Mouse (Mus musculus): ENCODE measurements around the gene Ano8. TPM values are rescaled to one million over a fixed set of nuclear protein-coding genes. Genes with fewer than 3 reads are reported as not detected.
A peak's percentile ranks its signal among the peaks of the same experiment; 100 is the strongest.
"Not testable (repeated sequence)": the region's sequence is repeated elsewhere in the genome, so short reads cannot be mapped to it uniquely, and the experiment has no call there.

Ano8 gene
- polyA plus RNA-seq, 1 experiment from 2014 or later: 1.1 TPM

GRCm38 (mm10) chr8:71526272-71526671, 40.5 kb upstream of the Ano8 start:
- Histone ChIP-seq H3K4me2 (replicated peaks; ENCODE audit: low read depth, low read length) (no peak overlapping the region), H3K9ac (replicated peaks; ENCODE audit: low read depth) (no peak overlapping the region), H3K4me1 (ENCODE audit: insufficient read depth, low read depth, low read length) (0 out of 2 replicates have a peak, but pooled peaks cover 6% of the 10 kb centered on the region), H3K36me3 (ENCODE audit: insufficient read depth, low read length) (no peaks in the 10 kb centered on the region), H3K27me3 (replicated peaks; ENCODE audit: insufficient read depth, low read length) (peaks cover 9% of the 10 kb centered on the region; the same call in 1 of the 2 replicates), H3K9me3 (ENCODE audit: low read length) (no peaks in the 10 kb centered on the region), H3K27ac (ENCODE audit: low read length) (no peak overlapping the region; the same call in 1 of the 2 replicates), H3K4me3 (ENCODE audit: low read depth, low read length) (no peak overlapping the region)
- ATAC-seq (no peak), DNase-seq (ENCODE audit: low spot score) (peak; percentile 25)
- no peak for TF ChIP-seq EP300 (IDR thresholded peaks at IDR 0.05)
- TF ChIP-seq CTCF (IDR thresholded peaks at IDR 0.05): no peak
- WGBS: 22% methylated on average over 6 of the region's 6 CpGs

GRCm38 (mm10) chr8:71525226-71526050, 39.7 kb upstream of the Ano8 start, which contains the start of gene Ccdc194:
Ccdc194 (minus strand) TSS chr8:71525711.
- Histone ChIP-seq H3K27me3 (replicated peaks; ENCODE audit: insufficient read depth, low read length) (peaks cover 9% of the 10 kb centered on the region; the same call in 1 of the 2 replicates), H3K4me2 (replicated peaks; ENCODE audit: low read depth, low read length) (no peak within 1 kb of the TSS), H3K9ac (replicated peaks; ENCODE audit: low read depth) (no peak within 1 kb of the TSS), H3K4me1 (ENCODE audit: insufficient read depth, low read depth, low read length) (0 out of 2 replicates have a peak, but pooled peaks cover 6% of the 10 kb centered on the region), H3K9me3 (ENCODE audit: low read length) (no peaks in the 10 kb centered on the region), H3K27ac (ENCODE audit: low read length) (peak within 1 kb of the TSS; percentile 59; the same call in 1 of the 2 replicates), H3K36me3 (ENCODE audit: insufficient read depth, low read length) (no peaks in the 10 kb centered on the region), H3K4me3 (ENCODE audit: low read depth, low read length) (no peak within 1 kb of the TSS)
- no peak for DNase-seq (ENCODE audit: low spot score)
- TF ChIP-seq EP300 (IDR thresholded peaks at IDR 0.05): no peak
- no peak for TF ChIP-seq CTCF (IDR thresholded peaks at IDR 0.05)
- ATAC-seq: no peak
- WGBS: 25% methylated on average over 46 of the region's 46 CpGs

GRCm38 (mm10) chr8:71521634-71522033, 35.9 kb upstream of the Ano8 start:
- Histone ChIP-seq H3K9me3 (ENCODE audit: low read length) (no peaks in the 10 kb centered on the region), H3K27ac (ENCODE audit: low read length) (no peak overlapping the region), H3K36me3 (ENCODE audit: insufficient read depth, low read length) (no peaks in the 10 kb centered on the region), H3K4me3 (ENCODE audit: low read depth, low read length) (no peak overlapping the region), H3K27me3 (replicated peaks; ENCODE audit: insufficient read depth, low read length) (peaks cover 9% of the 10 kb centered on the region; the same call in 1 of the 2 replicates), H3K9ac (replicated peaks; ENCODE audit: low read depth) (no peak overlapping the region), H3K4me2 (replicated peaks; ENCODE audit: low read depth, low read length) (no peak overlapping the region), H3K4me1 (ENCODE audit: insufficient read depth, low read depth, low read length) (0 out of 2 replicates have a peak, but pooled peaks cover 4% of the 10 kb centered on the region)
- TF ChIP-seq CTCF (IDR thresholded peaks at IDR 0.05): peak; percentile 100
- no peak for TF ChIP-seq EP300 (IDR thresholded peaks at IDR 0.05)
- peak; percentile 94 for ATAC-seq
- peak; percentile 97 for DNase-seq (ENCODE audit: low spot score)
- WGBS: 3% methylated on average over 17 of the region's 17 CpGs

- not testable (repeated sequence) for H3K4me2 ChIP-seq (replicated peaks; ENCODE audit: low read depth, low read length); H3K27ac ChIP-seq (ENCODE audit: low read length); H3K9me3 ChIP-seq (ENCODE audit: low read length); H3K9ac ChIP-seq (replicated peaks; ENCODE audit: low read depth); H3K36me3 ChIP-seq (ENCODE audit: insufficient read depth, low read length); H3K4me3 ChIP-seq (ENCODE audit: low read depth, low read length); H3K27me3 ChIP-seq (replicated peaks; ENCODE audit: insufficient read depth, low read length); H3K4me1 ChIP-seq (ENCODE audit: insufficient read depth, low read depth, low read length)
- peak; percentile 86 for DNase-seq (ENCODE audit: low spot score)
- peak; percentile 83 for TF ChIP-seq CTCF (IDR thresholded peaks at IDR 0.05)
- WGBS: 27% methylated on average over 9 of the region's 10 CpGs
- ATAC-seq: peak; percentile 40; the same call in 1 of the 2 replicates
Observed at GRCm38 (mm10) chr8:71519037-71519825, 33.5 kb upstream of the Ano8 start.

- H3K9ac ChIP-seq (replicated peaks; ENCODE audit: low read depth): no peak overlapping the region
- 11% methylated on average over 6 of the region's 6 CpGs for WGBS
- no peak overlapping the region for H3K4me3 ChIP-seq (ENCODE audit: low read depth, low read length)
- H3K4me2 ChIP-seq (replicated peaks; ENCODE audit: low read depth, low read length): no peak overlapping the region
- peak; percentile 64 for DNase-seq (ENCODE audit: low spot score)
- H3K36me3 ChIP-seq (ENCODE audit: insufficient read depth, low read length): no peaks in the 10 kb centered on the region
- H3K27me3 ChIP-seq (replicated peaks; ENCODE audit: insufficient read depth, low read length): no peaks in the 10 kb centered on the region
- no peaks in the 10 kb centered on the region for H3K4me1 ChIP-seq (ENCODE audit: insufficient read depth, low read depth, low read length)
- TF ChIP-seq CTCF (IDR thresholded peaks at IDR 0.05) (no peak), EP300 (IDR thresholded peaks at IDR 0.05) (peak; percentile 85)
- ATAC-seq: peak; percentile 39
- H3K9me3 ChIP-seq (ENCODE audit: low read length): no peaks in the 10 kb centered on the region
- no peak overlapping the region for H3K27ac ChIP-seq (ENCODE audit: low read length)
Observed at GRCm38 (mm10) chr8:71516786-71517185, 31.0 kb upstream of the Ano8 start.

- TF ChIP-seq CTCF (IDR thresholded peaks at IDR 0.05) (peak; percentile 25; the same call in 1 of the 2 replicates), EP300 (IDR thresholded peaks at IDR 0.05) (no peak)
- WGBS: 61% methylated on average over 5 of the region's 5 CpGs
- DNase-seq (ENCODE audit: low spot score) (no peak), ATAC-seq (no peak)
- Histone ChIP-seq H3K4me3 (ENCODE audit: low read depth, low read length) (no peak overlapping the region), H3K4me1 (ENCODE audit: insufficient read depth, low read depth, low read length) (no peaks in the 10 kb centered on the region), H3K4me2 (replicated peaks; ENCODE audit: low read depth, low read length) (no peak overlapping the region), H3K9ac (replicated peaks; ENCODE audit: low read depth) (no peak overlapping the region), H3K27ac (ENCODE audit: low read length) (no peak overlapping the region), H3K9me3 (ENCODE audit: low read length) (no peaks in the 10 kb centered on the region), H3K36me3 (ENCODE audit: insufficient read depth, low read length) (no peaks in the 10 kb centered on the region), H3K27me3 (replicated peaks; ENCODE audit: insufficient read depth, low read length) (no peaks in the 10 kb centered on the region)
Observed at GRCm38 (mm10) chr8:71515043-71515442, 29.3 kb upstream of the Ano8 start.

All from lung, postnatal 0 days (tissue).